Mouse (Mus musculus) bone marrow macrophage, adult 2 months (primary cell): ENCODE data around the gene Bdkrb1. TPM values are rescaled to one million over a fixed set of nuclear protein-coding genes. Genes with fewer than 3 reads are reported as not detected.

Source experiments
- H3K27ac ChIP-seq: 2 replicates; pipeline ENCODE4 v1.5.1; 2012; ENCODE audit warnings: low read depth, low read length; ENCODE audit not compliant: insufficient read depth
- H3K4me1 ChIP-seq: 2 replicates; pipeline ENCODE4 v1.6.1; 2012; ENCODE audit warnings: low read length; ENCODE audit not compliant: control insufficient read depth, insufficient read depth
- H3K4me3 ChIP-seq: 2 replicates; pipeline ENCODE4 v1.5.1; 2012; ENCODE audit warnings: mild to moderate bottlenecking, low read length, moderate library complexity; ENCODE audit not compliant: insufficient read depth
- CTCF ChIP-seq: IDR thresholded peaks from 2 replicates; pipeline ENCODE4 v1.5.1; 2012; ENCODE audit warnings: low read depth, mild to moderate bottlenecking, low read length, moderate library complexity
- POLR2A ChIP-seq: IDR thresholded peaks from 2 replicates; pipeline ENCODE4 v1.6.1; 2012; ENCODE audit warnings: mild to moderate bottlenecking, low read depth, low read length, borderline replicate concordance
- polyA plus RNA-seq: library from polyadenylated mRNA; stranded (reverse); fragments of >200 nt; gene quantifications from 2 replicates; pipeline ENCODE4 v1.2.4, GENCODE M21; 2012; ENCODE audit not compliant: missing spikeins, insufficient read depth, insufficient read length

Gene Bdkrb1
- polyA plus RNA-seq, 1 experiment: not detected

GRCm38 (mm10) chr12:105622981-105623539 lies 20.2 kb downstream of the Bdkrb1 start:
- no peak overlapping the region for H3K27ac ChIP-seq
- no peak overlapping the region for H3K4me3 ChIP-seq
- TF ChIP-seq CTCF: no peak
- no peak for TF ChIP-seq POLR2A
- peaks cover 4% of the 10 kb centered on the region; the same call in 1 of the 2 replicates for H3K4me1 ChIP-seq

GRCm38 (mm10) chr12:105625798-105626197 lies 22.9 kb downstream of the Bdkrb1 start:
- Histone ChIP-seq H3K4me1 (peaks cover 4% of the 10 kb centered on the region; the same call in 1 of the 2 replicates), H3K4me3 (no peak overlapping the region)
- no peak for TF ChIP-seq CTCF
- TF ChIP-seq POLR2A: no peak

GRCm38 (mm10) chr12:105634374-105635067 lies 31.6 kb downstream of the Bdkrb1 start:
- TF ChIP-seq POLR2A (no peak), CTCF (no peak)
- Histone ChIP-seq H3K27ac (no peak overlapping the region), H3K4me1 (no peaks in the 10 kb centered on the region), H3K4me3 (no peak overlapping the region)

More at GRCm38 (mm10) chr12:105625798-105626197, 22.9 kb downstream of the Bdkrb1 start:
- no peak overlapping the region for H3K27ac ChIP-seq

DNA sequence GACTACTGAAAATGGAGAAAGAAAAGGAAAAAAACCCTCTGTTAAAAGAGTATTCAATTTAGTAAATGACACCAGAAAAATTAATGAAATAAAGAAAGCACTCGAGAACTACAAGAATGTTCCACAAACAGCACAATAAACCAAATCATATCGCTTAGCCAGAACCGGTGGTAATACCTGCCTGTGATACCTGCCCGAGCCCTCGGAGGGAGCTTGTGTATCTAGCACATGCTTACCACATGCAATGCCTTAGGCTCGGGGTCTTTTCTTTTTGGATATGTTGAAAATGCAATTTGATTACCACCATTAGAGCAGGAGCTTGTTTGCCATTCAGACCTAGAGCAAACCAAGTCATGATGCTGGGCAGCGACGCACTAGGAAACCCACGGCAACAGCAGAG lies 33.7 kb downstream of the Bdkrb1 start:
- no peak overlapping the region for H3K27ac ChIP-seq
- no peaks in the 10 kb centered on the region for H3K4me1 ChIP-seq
- no peak for TF ChIP-seq CTCF
- TF ChIP-seq POLR2A: no peak
- H3K4me3 ChIP-seq: no peak overlapping the region

- TF ChIP-seq CTCF: no peak
- no peak for TF ChIP-seq POLR2A
- Histone ChIP-seq H3K4me1 (no peaks in the 10 kb centered on the region), H3K27ac (no peak overlapping the region), H3K4me3 (no peak overlapping the region)
These were observed 34.7 kb downstream of the Bdkrb1 start for GRCm38 (mm10) chr12:105637554-105637953.

GRCm38 (mm10) chr12:105642770-105643321 lies 40.0 kb downstream of the Bdkrb1 start:
- no peak overlapping the region for H3K4me3 ChIP-seq
- no peaks in the 10 kb centered on the region for H3K4me1 ChIP-seq
- no peak overlapping the region for H3K27ac ChIP-seq
- TF ChIP-seq CTCF (no peak), POLR2A (no peak)

Other genes starting within 250 kb of the Bdkrb1 start
- not detected in 2 replicates for gene D430019H16Rik, start 149.2 kb upstream of the Bdkrb1 start, polyA plus RNA-seq
- gene Bdkrb2, start 39.9 kb upstream of the Bdkrb1 start, polyA plus RNA-seq: not detected in 2 replicates
- gene Gskip, start 81.7 kb downstream of the Bdkrb1 start, polyA plus RNA-seq: 20.6 and 21.2 TPM in 2 replicates
- 14.4 and 16.5 TPM in 2 replicates for gene Atg2b, start 82.1 kb downstream of the Bdkrb1 start, polyA plus RNA-seq
- not detected in 2 replicates for gene Ak7, start 102.9 kb downstream of the Bdkrb1 start, polyA plus RNA-seq
- 131 and 144 TPM in 2 replicates for gene Papola, start 181.6 kb downstream of the Bdkrb1 start, polyA plus RNA-seq